Mouse (Mus musculus): Measurements from ENCODE around the gene Plch1. TPM values are rescaled to one million over a fixed set of nuclear protein-coding genes. Genes with fewer than 3 reads are reported as not detected.

The Plch1 gene
- total RNA-seq (2021): under 1 TPM in 1 of 2 experiments, not detected in 1; 0.10 TPM
- long read RNA-seq, experiment 1: 0 reads
- long read RNA-seq, experiment 2: 0 reads

GRCm38 (mm10) chr3:63899309-63899695, at the start of gene Plch1:
Gene Plch1 (minus strand): TSS chr3:63899472.
- DNase-seq: peak; percentile 14
- intact Hi-C loops (cut with DNase I; ENCODE audit: low total_unique reads): no loop called here

GRCm38 (mm10) chr3:63941204-63941850, 42.1 kb upstream of the Plch1 start:
- DNase-seq: no peak
- intact Hi-C loops (cut with DNase I; ENCODE audit: low total_unique reads): no loop called here

- intact Hi-C loops (cut with DNase I; ENCODE audit: low total_unique reads): no loop called here
- no peak for DNase-seq
Measured at GRCm38 (mm10) chr3:63938928-63939327, 39.7 kb upstream of the Plch1 start.

- intact Hi-C loops (cut with DNase I; ENCODE audit: low total_unique reads): no loop called here
- peak; percentile 90 for DNase-seq
Measured at GRCm38 (mm10) chr3:63928878-63929859, 29.9 kb upstream of the Plch1 start, which contains the start of gene E130311K13Rik. Gene E130311K13Rik (minus strand): TSS chr3:63929472.

GRCm38 (mm10) chr3:63919634-63920033, 20.4 kb upstream of the Plch1 start:
- no peak for DNase-seq
- intact Hi-C loops (cut with DNase I; ENCODE audit: low total_unique reads): no loop called here

- intact Hi-C loops (cut with DNase I; ENCODE audit: low total_unique reads): no loop called here
- DNase-seq: no peak
Measured at GRCm38 (mm10) chr3:63910301-63910700, 11.0 kb upstream of the Plch1 start.

- intact Hi-C loops (cut with DNase I; ENCODE audit: low total_unique reads): no loop called here
- DNase-seq: no peak
Measured at GRCm38 (mm10) chr3:63905241-63905640, 6.0 kb upstream of the Plch1 start.

- no peak for DNase-seq
- intact Hi-C loops (cut with DNase I; ENCODE audit: low total_unique reads): no loop called here
Measured at GRCm38 (mm10) chr3:63904157-63904556, 4.9 kb upstream of the Plch1 start.

- no peak for DNase-seq
- intact Hi-C loops (cut with DNase I; ENCODE audit: low total_unique reads): no loop called here
Measured at GRCm38 (mm10) chr3:63900021-63900571, 824 bp upstream of the Plch1 start.

GRCm38 (mm10) chr3:63898581-63899308, 527 bp downstream of the Plch1 start:
- DNase-seq: peak; percentile 59
- intact Hi-C loops (cut with DNase I; ENCODE audit: low total_unique reads): no loop called here

GRCm38 (mm10) chr3:63897177-63897576, 2.1 kb downstream of the Plch1 start:
- DNase-seq: no peak
- intact Hi-C loops (cut with DNase I; ENCODE audit: low total_unique reads): no loop called here

- no peak for DNase-seq
- intact Hi-C loops (cut with DNase I; ENCODE audit: low total_unique reads): no loop called here
Measured at GRCm38 (mm10) chr3:63896303-63896702, 3.0 kb downstream of the Plch1 start.

- intact Hi-C loops (cut with DNase I; ENCODE audit: low total_unique reads): no loop called here
- no peak for DNase-seq
Measured at GRCm38 (mm10) chr3:63895786-63896185, 3.5 kb downstream of the Plch1 start.

GRCm38 (mm10) chr3:63893677-63894076, 5.6 kb downstream of the Plch1 start:
- intact Hi-C loops (cut with DNase I; ENCODE audit: low total_unique reads): no loop called here
- DNase-seq: no peak

- no peak for DNase-seq
- intact Hi-C loops (cut with DNase I; ENCODE audit: low total_unique reads): no loop called here
Measured at GRCm38 (mm10) chr3:63892154-63892553, 7.1 kb downstream of the Plch1 start.

GRCm38 (mm10) chr3:63881065-63881464, 18.2 kb downstream of the Plch1 start:
- DNase-seq: no peak
- intact Hi-C loops (cut with DNase I; ENCODE audit: low total_unique reads): no loop called here

GRCm38 (mm10) chr3:63878995-63879666, 20.1 kb downstream of the Plch1 start:
- intact Hi-C loops (cut with DNase I; ENCODE audit: low total_unique reads): no loop called here
- no peak for DNase-seq

GRCm38 (mm10) chr3:63872818-63873217, 26.5 kb downstream of the Plch1 start:
- no peak for DNase-seq
- intact Hi-C loops (cut with DNase I; ENCODE audit: low total_unique reads): no loop called here

GRCm38 (mm10) chr3:63871249-63871648, 28.0 kb downstream of the Plch1 start:
- no peak for DNase-seq
- intact Hi-C loops (cut with DNase I; ENCODE audit: low total_unique reads): no loop called here

Data from gastrocnemius, postnatal 14 days (tissue).